Mouse (Mus musculus) frontal cortex, adult 2 months (tissue): ENCODE measurements around the gene Setx. TPM values are rescaled to one million over a fixed set of nuclear protein-coding genes. Genes with fewer than 3 reads are reported as not detected.

ENCODE experiments used
- DNase-seq, 2 experiments: peaks; one replicate each; pipeline ENCODE4 v3.0.0; 2022; ENCODE audit warnings: low spot score in 1 of 2; ENCODE audit errors: extremely low spot score in 1 of 2
- polyA plus RNA-seq: library from polyadenylated mRNA; depleted of rRNA; stranded (reverse); fragments of >200 nt; gene quantifications from 2 replicates; pipeline ENCODE4 v1.2.3, GENCODE M21; 2012; rRNA removed

Setx gene
- polyA plus RNA-seq, 1 experiment, result 14.8 TPM

DNA sequence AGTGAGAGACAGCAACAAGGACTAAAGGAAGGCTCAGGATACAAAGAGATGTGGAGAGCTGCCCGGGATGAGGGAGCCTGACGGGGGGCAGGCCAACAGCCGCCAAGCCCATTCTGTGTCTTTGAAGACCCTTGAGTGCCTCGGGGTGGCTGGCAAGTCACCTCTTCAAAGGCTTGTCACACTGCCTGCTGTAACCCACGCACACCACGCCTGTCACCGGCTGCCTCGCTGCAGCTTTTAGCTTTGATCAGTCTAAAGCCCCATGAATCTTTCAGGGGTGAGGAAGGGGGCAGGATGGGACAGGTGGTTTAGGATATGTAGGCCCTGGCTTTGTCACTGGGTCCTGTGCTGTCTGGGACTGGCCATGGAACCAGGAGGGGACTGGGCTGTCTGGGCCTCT lies 82.2 kb downstream of the Setx start:
- DNase-seq, result no peak

DNA sequence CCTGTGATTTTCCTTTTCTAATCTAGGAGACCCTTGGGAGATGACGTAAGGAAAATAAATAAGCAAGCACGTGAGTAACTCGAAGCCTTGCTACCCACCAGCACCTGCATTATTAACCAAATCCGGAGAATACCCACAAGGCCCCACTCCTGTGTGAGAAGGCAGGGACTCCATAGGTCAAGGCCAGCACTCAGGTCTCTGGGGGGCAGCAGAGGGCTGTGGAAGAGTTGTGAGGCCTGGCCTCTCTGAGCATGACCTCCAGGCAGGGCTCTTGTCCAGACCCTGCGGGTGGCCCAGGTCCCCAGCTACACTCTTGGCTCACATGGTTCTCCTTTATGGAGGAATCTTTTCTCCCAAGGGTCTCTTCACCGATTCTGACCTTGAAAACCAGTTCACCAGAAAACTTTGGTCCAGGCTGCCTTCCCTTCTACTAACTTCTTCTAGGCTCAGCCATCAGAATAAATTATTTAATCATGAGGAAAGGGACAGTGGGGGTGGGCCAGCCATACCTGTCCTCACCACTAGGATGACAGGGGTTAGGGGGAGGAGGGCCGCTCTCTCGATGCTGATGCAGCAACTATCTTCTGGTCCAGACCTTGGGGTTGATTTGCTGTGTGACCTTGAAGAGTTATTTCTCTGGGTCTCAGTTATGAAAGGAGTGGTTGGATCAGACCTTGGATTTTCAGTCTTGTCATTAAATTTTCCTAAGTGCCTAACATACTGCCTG lies 92.5 kb downstream of the Setx start:
- DNase-seq, result peak in 1 of 2 experiments; percentile 66

DNA sequence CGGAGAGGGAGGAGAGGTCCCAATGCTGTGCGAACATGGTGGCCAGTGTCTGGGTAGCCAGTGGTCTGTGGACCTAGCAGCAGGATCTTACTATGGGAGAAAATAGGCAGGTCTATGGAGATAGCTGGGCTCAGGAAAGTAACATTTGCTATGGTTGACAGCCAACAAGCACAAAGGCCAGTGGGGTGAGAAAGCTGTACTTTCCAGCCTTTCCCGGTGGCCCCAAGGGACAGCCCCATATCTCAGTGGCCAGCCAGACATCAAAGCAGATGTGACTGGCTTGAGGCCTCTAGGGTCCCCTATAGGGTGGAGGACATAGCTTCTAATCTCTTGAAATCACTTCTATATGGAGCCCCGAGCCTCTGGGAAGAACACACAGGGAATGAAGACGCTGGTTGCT lies 93.1 kb downstream of the Setx start:
- no peak for DNase-seq

DNA sequence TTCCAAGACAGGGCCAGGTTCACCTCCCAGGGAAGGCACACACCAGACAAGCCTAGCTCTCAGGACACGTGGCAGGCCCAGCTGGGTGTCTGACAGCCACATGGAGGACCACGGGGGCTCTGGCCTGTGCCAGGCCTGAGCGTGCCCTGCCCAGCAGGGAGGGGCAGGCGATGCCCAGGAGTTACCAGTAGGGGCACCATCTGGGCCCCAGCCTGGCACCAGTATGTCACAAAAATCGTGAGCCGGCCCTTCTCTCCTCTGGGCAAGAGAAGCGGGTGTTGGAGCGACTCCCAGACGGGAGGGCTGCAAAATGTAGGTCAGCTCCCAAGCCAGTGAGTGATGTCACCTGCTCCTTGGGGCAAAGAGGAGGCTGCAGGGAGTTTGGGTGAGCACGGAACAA lies 93.9 kb downstream of the Setx start:
- peak; percentile 60 to 71 for DNase-seq

DNA sequence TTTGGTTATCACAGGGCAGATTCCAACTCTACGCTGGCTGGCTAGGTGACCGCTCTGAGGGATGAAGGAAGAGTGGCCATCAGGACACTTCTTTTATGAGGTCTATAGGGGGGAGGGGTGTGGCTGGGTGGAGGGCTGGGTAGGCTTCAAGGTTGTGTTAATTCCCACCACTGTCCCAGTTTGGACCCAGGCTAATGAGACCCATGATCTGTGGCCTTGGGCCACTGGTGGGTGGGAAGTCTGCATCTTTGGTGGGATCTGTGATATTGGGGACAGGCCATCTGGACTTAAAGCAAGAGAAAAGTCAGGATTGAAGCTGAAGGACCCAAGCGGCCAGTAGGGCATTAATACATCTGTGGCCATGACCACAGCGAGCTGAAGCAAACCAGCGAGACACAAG lies 94.8 kb downstream of the Setx start:
- DNase-seq, result no peak

DNA sequence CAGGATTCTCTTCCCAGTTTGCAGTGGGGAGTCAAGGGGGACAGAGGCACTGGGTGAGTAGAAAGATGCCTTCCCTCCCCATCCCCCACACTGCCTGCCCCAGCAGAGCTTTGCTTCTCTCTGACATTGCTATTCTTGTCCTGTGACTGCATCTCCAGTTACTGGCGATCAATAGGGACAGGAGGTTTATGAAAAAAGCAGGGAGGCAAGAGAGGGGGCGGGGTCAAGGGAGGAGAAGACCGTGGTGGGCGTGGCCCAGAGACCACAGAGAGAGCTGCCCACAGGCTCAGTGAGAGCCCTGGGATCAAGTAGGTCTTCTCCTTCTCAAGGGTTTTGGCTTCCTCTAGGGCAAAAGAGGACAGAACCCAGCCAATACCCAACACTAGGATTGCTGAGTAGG lies 98.3 kb downstream of the Setx start:
- DNase-seq, result no peak

DNA sequence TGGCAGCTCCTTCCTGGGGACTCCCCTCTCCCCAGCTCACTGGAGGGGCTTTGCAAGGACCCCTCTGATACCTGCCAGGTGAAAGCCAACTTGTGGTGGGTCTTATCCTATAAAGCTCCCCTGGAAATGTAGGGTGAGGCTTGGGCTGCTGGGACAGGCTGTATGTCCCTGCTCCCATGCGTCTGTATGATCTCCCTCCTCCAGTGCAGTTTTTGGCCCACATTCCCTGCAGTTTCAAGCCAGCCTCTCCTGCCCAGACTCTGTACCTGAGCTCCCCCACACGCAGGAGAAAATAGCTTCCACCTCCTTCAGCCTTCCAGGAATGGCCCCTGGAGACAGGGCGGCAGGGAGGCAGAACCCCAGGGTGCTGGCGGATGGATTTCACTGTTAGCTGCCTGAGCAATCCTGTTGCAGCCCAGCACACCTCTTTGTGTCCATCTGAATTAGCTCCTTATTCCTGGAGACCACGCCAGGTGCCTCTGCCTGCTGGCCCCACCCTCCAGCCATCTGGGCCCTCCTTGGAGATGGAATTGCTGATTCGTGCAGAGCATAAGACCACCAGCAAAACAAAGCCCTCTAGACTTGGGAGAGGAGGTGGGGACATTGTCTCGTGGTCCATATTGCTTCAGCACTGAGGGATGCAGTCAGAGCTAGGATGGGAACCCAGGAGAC lies 99.7 kb downstream of the Setx start:
- no peak for DNase-seq

DNA sequence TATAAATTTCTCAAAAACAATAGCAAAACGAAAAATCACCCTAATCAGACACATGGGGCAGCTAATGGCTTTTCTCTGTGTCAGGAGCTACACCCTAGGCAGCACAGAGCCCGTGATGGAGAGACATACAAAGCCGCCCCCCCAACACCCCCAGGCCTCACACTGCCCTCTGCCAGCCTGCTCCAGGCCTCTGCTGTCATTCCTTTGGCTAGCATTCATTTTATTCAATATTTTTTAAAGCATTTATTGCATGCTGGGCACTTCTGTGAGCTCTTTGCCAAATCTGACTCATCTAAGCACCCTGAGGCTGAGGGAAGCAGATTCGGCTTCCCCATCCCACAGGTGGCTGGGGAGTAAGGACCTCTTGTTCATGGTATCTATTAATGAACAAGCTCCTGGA lies 102.7 kb downstream of the Setx start:
- no peak for DNase-seq

DNA sequence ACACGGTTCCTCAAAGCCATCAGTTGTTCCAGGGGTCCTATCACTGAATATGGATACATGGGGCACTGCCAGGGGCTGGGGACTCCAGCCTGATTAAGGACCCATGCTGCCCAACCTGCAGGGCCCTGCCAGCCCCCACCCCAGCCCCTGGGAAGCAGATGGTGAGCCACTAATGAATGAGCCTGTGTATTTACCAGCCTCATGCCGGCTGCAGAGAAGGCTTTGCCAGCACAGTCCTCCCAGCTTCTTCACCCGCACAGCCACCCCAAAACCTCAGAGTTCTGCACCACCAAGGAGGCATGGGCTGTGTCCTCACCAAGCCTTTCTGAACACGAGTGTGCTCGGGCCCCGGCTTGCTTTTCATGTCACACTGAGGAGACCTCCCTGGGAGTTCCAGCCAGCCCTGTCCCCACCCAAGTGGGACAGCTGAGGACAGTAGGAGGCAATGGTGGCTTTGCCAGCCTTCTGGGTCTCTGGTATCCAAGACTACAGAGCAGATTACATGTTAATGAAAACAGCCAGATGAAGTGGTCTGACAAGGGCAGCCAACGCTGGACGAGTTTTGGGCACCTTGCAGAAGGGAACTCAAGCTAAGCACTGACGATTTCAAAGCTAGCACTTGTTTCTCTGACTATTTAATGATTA lies 106.3 kb downstream of the Setx start:
- DNase-seq, result no peak

Other genes with a start within 250 kb of the Setx start
- 0.04 and 0.23 TPM in 2 replicates for gene Barhl1, start 207.5 kb upstream of the Setx start, polyA plus RNA-seq
- 0.14 and 0.17 TPM in 2 replicates for gene Cfap77, start 69.1 kb upstream of the Setx start, polyA plus RNA-seq
- 11.3 and 16.5 TPM in 2 replicates for gene Ttf1, start 63.9 kb upstream of the Setx start, polyA plus RNA-seq
- 47.4 and 50.5 TPM in 2 replicates for gene Ntng2, start 128.8 kb downstream of the Setx start, polyA plus RNA-seq
- gene Med27, start 222.6 kb downstream of the Setx start, polyA plus RNA-seq, result 41.7 and 47.5 TPM in 2 replicates